Mouse (Mus musculus) left cerebral cortex, postnatal 14 days (tissue): ENCODE data around the gene Hsd11b1. TPM values are rescaled to one million over a fixed set of nuclear protein-coding genes. Genes with fewer than 3 reads are reported as not detected.
A peak's percentile ranks its signal among the peaks of the same experiment; 100 is the strongest.
"Not testable (repeated sequence)": the region's sequence is repeated elsewhere in the genome, so short reads cannot be mapped to it uniquely, and the experiment has no call there.

ENCODE experiments used
- DNase-seq, 2 experiments: peaks; one replicate each; pipeline ENCODE4 v3.0.0; 2021 to 2022; ENCODE audit warnings: low spot score in 2 of 2, mixed read lengths in 1 of 2
- intact Hi-C: fragments of 180-260 bp; cut with DNase I; formaldehyde crosslinking; loops from one replicate; pipeline ENCODE4 v1.15.1; 2025
- long read RNA-seq, 2 experiments: library from polyadenylated mRNA; stranded (forward); transcript quantifications; one replicate each; pipeline ENCODE4 v2.0.0; 2021
- total RNA-seq, 2 experiments: library from RNA; stranded (reverse); gene quantifications; 2 replicates each; pipeline ENCODE4 v1.2.3; 2021

Hsd11b1 gene
- total RNA-seq, result 10 to 100 TPM; 24.2 to 31.1 TPM
- long read RNA-seq, experiment 1, transcript Hsd11b1-205 (7 exons, 1,355 nt), result minor isoform, 16 of 50 reads
- long read RNA-seq, experiment 1, transcript Hsd11b1-201 (6 exons, 1,623 nt), result major isoform, 30 of 50 reads
- long read RNA-seq, experiment 1, partial matches to known transcripts, result 2 of 50 reads
- long read RNA-seq, experiment 1, other reads (novel, unspliced or antisense), result 1 of 50 reads
- long read RNA-seq, experiment 2, transcript Hsd11b1-205 (7 exons, 1,355 nt), result minor isoform, 5 of 23 reads
- long read RNA-seq, experiment 2, transcript Hsd11b1-201 (6 exons, 1,623 nt), result major isoform, 14 of 23 reads
- long read RNA-seq, experiment 2, partial matches to known transcripts, result 2 of 23 reads
- long read RNA-seq, experiment 2, other reads (novel, unspliced or antisense), result 2 of 23 reads

DNA sequence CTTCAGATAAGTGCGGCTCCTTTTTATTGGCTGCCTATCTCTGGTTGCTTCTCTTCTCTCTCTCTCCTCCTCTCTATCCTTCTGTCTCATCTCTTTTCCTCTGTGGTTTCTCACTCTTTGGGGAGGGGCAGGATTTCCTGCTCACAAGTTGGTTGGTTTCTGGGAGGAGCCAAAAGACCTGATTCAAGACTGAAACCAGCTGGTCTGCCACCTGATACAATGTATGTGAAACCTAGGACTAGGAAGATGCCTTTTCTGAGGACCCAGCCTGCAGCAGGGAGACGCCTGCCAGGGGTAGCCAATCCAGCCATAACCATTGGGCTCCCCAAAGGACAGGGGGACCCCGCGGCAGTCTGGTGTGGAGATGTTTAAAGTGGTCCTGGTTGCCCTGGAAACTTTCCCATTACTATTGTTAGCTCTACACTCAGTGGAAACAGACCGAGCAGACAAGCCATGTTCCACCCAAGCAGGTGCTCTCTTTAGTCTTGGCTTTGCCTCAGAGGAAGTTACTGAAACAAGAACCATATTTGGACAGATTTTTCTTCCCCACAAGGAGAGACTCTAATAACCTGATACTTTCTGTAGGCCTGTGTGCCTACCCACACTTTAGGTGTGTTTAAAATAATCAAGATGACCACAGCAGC, at the start of gene Hsd11b1:
Hsd11b1 (minus strand) TSS at position 121 of the 644 bp plus-strand sequence.
- DNase-seq, result no peak
- intact Hi-C loops, result no loop called here

DNA sequence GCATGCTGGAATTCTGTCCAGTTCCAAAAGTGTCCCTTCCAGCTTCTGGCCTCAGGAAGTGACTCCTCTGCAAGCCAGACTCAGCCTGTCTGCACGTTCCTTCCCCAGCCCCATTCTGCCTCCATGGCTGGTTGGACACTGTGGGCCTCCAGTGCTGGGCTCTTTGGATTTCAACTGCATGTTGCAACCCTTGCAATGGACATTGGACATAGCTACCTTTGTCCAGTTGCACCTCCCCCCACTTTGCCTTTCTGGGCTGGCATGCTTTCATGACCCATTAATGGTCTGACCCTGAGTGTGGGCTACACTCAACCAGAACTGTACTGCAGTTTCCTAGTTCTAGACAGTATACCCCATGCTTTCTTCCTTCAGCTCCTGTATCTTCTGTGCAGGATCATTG, 47.7 kb upstream of the Hsd11b1 start:
- intact Hi-C loops, result no loop called here
- no peak for DNase-seq

DNA sequence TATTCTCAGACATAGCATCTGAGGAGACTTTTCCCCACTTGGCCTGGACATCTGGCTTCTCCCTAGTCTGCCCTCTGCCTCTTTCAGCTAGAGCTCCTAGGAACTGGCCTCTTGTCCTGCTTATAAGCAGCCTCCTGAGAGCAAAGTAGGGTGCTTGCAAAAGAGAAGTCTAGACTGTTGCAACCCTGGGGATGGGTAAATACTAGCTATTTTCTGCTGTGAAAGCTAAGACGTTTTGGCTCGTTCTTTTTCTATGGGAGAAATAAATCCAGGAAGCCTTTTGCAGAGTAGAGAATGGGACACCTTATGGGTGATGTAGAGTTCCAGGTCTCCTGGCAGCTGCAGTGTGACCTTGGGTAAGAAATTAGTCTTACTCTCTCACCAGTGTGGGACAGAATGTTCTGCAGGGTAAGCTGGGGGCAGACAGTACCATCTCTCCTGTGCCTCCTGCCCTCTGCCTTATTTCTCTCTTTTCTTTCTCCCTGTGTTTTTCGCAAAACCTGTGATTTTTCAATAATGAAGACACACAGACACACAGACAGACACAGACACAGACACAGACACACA, 46.7 kb upstream of the Hsd11b1 start:
- DNase-seq, result no peak
- intact Hi-C loops, result no loop called here

DNA sequence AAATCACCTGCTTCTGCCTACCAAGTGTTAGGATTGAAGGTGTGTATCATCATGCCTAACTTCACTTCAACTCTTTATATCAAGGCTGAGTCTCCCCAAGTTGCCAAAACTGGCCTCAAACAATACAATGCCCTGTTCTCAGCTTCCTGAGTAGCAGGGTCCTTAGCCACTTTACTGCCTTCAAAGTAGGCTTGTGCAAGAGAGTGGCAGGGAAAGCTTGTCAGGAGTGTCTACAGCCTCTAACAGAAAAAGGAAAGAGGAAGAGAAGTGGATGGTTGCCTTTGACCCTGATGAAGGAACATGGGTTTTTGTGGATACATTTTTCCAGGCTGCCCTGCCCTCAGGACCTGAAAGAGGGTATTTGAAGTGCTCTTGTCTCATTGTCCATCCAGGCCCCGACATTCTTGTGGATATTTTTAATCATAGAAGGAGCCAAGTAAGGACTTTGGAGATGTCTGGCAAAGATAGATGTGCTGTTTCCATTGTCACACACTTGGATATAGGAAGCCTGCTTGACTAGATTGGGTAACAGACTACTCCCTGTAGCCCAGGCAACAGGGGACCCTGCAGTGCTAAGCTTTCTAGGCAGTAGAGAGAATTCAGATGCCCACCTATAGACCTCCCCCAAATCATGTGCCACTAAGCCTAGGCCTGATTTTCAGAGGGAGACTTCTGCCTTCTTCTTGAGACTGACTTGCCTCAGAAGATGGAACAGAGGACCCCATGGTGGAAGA, 46.1 kb upstream of the Hsd11b1 start:
- DNase-seq, result no peak
- intact Hi-C loops, result no loop called here

DNA sequence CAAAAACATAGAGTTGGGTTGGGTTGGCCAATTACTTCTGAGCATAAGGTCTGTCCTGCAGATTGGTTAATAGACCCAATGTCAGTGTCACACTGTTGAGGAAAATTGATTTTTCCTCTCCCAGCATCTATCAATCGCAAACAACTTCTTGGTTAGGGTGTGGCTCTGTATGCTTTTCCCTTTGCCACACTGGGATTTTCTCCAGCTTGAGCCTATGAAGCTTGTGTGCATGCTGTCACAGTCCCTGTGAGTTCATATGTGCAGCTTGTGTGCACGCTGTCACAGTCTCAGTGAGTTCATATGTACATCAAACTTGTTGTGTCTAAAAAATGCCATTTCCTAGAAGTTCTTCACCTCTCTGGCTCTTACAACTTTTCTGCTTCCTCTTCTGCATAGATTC, 43.0 kb upstream of the Hsd11b1 start:
- no peak for DNase-seq
- intact Hi-C loops, result no loop called here

DNA sequence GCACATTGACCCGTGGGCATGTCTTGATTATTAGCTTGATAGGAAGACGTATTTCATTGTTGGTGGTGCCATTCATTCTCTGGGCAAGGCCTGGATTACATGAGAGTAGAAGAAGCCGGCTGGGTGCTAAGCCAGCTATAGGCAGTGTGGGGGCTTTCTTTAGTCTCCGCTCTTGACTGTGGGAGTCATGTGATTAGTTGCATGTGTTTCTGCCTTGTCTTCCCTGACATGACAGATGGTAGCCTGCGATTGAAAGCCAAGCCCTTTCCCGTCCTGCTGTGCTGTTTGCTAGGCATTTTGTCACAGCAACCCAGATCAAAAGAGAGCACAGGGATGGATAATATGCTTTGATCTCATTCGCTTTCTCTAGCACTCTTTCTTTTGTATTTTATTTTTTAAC, 41.5 kb upstream of the Hsd11b1 start:
- DNase-seq, result no peak
- intact Hi-C loops, result no loop called here

DNA sequence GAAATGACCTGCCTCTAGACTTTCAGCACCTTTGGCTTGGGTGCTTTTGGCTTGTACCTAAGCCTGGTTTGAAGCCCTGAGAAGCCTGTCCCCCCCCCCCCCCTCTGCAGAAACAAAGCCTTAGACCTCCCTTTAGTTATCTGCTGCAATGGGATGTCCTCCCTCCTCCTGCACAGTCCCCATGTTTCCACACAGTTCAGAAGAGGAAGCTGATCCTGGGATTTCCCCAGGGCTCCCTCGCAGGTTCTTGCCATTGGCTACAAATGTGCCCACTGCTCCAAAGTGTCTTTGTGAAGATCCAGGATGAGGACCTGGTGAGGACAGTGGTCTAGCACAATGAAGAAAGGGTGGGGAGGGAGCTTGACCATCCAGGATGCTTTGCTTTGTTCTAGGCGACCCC, 39.2 kb upstream of the Hsd11b1 start:
- intact Hi-C loops, result no loop called here

DNA sequence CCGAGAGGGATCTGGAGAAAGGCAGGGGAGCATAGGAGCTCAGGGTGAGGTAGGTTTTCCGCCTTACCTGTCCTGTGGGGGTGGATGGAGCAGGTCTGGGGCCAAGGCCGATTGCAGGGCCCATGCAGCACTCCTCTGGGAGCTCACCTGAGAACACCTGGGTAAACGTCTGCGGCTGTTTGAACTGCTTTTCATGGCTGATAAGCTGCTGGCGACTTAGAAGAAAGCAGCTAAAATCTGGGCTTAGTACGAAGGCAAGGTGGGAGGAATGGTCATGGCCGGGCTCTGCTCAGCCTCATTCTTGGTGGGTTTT, 38.2 kb upstream of the Hsd11b1 start:
- intact Hi-C loops, result no loop called here
- no peak for DNase-seq

More for the DNA sequence above, 39.2 kb upstream of the Hsd11b1 start:
- no peak for DNase-seq

DNA sequence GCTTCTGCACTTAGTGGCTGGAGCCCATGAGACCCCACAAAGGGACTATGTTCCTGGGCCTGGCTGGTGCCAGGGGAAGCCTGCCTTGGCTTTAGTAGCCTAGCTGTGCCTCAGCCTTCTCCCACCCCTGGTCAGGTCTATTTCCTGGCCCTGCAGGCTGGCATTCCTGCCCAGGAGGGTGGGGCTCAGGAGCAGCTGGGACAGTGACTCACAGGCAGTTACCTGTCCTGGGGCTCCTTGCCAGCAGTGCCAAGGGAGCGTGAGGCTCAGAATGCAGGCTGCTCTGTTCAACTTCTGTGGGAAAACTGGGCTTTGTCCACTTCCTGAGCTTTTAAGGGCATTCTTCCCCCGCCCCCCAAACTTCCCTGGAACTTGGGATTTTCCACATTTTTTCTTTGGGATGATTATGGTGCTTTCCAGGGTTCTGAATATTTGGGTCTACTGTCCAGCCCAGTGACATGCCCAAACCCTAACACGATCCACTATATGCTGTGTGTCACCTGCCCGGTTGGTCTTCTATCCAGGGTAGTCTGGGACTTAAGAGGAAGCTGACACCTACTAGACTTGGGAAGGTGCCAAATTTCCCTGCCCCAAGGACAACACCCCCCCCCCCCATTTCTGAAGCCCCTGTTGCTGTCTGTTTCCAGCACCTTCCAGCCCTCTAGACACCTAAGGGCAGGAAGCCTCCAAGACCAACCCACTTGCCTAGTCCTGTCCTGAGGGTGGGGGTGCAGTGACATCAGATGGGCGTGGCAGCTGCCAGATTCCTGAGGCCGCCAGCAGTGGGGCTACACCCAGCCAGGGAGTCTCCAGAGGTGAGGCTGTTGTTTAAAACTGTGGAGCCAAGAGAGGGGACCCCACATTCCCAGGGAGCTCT, 37.6 kb upstream of the Hsd11b1 start:
- DNase-seq, result no peak
- intact Hi-C loops, result no loop called here

DNA sequence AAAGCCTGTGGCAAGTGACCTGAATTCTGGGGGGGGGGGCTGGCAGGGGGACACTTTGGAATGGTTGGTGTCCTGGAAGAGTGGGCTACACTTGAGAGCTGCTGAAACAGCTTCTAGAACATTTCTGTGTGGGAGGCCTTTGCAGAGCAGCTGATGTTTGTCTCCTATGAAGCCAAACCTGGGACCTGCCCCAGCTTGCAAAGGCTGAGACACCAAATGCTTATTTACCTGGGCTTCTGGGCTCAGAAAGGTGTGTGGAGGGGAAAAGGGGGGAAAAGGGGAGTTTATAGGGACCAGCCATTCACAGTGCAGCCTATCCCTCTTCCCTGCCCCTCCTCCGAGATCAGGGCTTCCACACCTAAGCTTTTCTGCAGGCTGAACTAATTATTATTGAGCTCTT, 36.1 kb upstream of the Hsd11b1 start:
- peak in 1 of 2 experiments; percentile 39 for DNase-seq
- intact Hi-C loops, result no loop called here

DNA sequence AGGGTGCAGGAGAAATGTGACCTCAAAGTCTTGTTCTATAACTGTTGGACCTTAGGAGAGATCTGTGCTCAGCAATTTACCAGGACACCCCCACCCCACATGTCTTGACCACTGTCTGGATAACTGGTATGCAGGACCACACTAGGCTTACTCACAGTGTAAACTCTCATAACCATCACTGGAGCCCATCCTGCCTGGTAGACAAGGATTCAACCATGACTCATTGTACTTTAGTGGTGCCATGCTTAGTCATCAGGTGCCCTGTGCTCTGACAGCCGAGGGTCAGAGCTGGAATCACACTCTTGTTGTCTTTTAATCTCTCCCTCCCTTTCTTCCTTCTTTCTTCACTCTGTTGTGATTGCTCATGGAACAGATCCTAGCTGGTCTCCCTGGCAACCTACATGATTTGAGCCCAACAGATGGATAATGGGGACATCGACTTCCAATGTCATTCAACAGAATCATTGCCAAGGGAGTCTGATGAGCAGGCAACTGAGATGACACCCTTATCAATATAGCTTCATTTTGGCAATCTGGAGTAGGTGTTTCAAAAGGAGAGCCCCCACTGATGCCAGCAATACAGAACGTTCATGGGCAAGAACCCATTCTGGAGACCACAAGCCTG, 34.4 kb upstream of the Hsd11b1 start:
- intact Hi-C loops, result no loop called here
- DNase-seq, result peak in 1 of 2 experiments; percentile 26

DNA sequence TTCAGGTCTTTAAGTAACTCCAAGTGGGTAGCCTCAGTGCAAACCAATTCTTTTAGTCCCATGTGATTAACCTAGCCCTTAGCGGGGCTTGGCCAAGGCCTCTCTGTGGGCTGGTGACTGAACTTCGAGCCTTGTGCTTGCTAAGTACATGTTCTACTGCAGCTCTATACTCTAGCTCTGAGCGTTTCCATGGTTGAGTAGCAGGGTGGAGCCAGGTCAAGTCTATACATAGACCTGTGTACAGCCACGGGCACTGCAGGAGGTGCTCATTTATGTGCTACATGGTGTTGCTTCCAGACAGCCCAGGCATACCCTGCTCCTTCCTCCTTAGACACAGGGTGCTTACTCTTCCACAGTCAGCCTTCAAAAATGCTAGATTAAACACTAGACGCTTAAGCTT, 32.0 kb upstream of the Hsd11b1 start:
- DNase-seq, result no peak
- intact Hi-C loops, result no loop called here

DNA sequence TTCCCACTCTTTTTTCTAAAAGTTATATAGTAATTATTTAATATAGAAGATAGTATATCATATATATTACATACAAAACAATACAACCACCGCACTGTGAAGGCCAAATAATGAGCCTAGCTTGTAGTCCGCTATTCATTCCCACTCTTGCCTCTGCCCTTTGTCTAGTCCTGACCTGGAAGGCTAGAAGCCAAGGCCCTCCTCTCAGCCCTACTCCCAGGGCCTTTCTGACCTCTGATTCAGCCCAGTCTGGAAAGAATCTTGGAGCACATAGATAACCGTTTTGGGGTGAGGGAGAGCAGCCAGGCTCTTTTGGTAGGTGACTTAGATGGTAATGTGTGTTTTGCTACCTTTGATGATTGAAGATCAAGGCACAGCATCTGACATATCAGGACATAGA, 30.1 kb upstream of the Hsd11b1 start:
- intact Hi-C loops, result no loop called here
- DNase-seq, result no peak

DNA sequence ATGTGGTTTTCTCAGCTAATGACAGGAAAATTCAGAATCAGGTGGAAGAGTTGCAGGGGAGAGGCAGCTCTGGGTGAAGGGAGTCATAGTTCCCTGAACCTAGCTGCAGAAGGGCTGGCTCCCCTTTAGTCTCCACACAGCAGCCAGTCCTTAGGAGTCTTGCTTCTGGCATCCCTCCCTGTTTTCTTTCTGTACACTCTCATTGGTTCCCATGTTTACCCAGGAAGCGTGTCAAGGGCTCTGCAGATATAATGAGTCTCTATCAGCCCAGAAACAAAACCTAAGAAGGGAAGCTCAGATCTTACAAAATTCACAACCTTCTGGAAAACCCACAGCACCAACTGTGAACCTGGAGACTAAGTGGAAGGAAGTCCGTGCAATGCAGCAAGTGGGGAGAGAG, 29.2 kb upstream of the Hsd11b1 start:
- DNase-seq, result no peak
- intact Hi-C loops, result no loop called here

DNA sequence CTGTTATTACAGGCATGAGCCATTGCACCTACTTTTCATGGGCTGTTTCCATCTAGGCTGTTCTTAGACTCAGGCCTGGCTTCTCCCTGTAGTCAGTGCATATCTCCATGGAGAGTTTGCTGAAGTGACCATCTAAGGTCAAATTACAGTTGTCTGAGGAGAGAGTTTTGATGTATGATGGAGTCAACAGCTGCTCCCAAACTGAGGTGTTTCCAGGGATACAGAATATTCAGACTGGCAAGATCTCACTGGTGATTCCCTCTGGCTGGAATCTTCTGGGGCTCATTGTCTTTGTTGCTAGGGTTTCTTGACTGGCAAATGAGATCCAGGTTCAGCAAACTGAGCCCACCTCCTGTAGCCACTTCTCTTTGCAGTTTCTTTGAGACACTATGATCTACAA, 26.8 kb upstream of the Hsd11b1 start:
- intact Hi-C loops, result no loop called here
- no peak for DNase-seq

DNA sequence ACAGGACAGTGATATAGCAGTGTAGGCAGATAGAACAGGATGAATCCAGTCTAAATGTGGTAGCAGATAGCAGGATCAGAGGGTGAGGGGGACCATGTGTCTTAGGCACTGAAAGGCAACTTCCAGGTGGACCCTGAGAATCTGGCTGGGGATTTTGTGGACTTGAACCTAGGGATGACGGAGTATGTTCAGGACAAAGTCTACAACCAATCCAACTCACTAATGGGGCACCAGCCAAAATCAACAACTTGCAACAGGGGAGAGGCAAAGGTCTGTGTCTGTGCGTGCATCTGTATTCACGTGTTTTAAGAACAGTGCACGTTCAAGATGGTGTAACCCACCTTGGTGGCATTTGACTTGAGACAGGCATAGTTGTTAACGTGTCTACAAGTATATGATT, 26.0 kb upstream of the Hsd11b1 start:
- no peak for DNase-seq
- intact Hi-C loops, result no loop called here

DNA sequence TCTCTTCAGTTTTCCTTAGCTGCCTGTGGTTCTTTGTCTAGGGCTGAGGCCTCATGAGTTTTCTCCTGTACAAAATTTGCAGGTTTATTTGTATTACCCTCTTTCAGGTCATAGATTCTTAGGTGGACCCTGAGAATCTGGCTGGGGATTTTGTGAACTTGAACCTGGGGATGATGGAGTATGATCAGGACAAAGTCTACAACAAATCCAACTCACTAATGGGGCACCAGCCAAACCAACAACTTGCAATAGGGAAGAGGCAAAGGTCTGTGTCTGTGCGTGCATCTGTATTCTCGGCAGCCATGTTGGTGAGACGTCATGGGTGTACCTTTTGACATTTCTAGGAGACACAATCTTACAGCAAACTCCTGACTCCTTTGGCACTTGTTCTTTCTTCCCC, 25.2 kb upstream of the Hsd11b1 start:
- no peak for DNase-seq
- intact Hi-C loops, result no loop called here

DNA sequence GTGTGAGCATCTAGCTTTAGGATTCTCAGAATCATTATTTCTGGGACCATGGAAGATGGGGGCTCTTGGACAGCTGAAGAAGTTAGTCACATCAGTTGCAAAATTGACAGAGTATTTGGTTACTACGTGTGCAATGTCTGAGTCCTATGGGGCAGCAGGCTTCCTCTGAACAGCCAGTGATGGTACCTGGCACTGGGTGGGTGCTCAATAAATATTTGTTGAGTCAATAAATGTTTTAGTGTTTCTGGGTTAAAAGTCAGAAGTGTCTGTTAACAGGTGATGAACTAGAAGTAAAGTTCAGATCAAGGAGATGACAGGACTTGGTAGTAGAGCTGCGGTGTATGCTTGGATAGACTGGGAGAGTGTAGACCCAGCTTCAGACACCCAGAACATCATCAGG, 23.7 kb upstream of the Hsd11b1 start:
- intact Hi-C loops, result no loop called here
- no peak for DNase-seq

DNA sequence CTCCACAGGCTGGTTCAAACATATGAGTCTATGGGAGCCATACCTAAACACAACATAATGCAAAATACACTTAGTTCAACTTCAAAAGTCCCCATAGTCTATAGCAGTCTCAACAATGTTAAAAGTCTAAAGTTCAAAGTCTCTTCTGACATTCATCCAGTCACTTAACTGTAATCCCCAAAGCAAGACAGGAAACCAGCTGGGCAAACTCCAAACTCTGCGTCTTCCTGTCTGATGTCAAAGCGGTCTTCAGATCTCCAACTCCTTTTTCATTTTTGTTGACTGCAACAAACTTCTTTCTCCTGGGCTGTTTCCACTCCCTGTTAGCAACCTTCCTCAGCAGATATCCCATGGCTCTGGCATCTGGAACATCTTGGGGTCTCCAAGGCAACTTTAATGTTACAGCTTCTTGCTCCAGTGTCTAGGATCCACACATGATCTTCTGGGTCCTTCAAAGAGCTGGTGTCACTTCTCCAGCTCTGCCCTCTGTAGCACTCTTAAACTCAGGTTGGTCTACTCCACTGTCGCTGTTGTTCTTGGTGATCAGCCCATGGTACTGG, 22.0 kb upstream of the Hsd11b1 start:
- intact Hi-C loops, DNase-seq: not testable (repeated sequence)
